Mouse (Mus musculus): ENCODE measurements around the gene Dok1. TPM values are rescaled to one million over a fixed set of nuclear protein-coding genes. Genes with fewer than 3 reads are reported as not detected.

Gene Dok1
- total and polyA plus RNA-seq, 3 experiments, result 18.7 to 22.3 TPM; not detected in 1

GRCm38 (mm10) chr6:83003082-83003481, 30.2 kb downstream of the Dok1 start:
- no peaks in the 10 kb centered on the region for H3K27me3 ChIP-seq (ENCODE audit: control insufficient read depth in 1 of 2, insufficient read depth in 2 of 2, low read length in 2 of 2)
- no peak overlapping the region for H3K27ac ChIP-seq (ENCODE audit: control insufficient read depth, low read depth, low read length)
- TF ChIP-seq POLR2AphosphoS5 (IDR thresholded peaks at IDR 0.05; ENCODE audit: borderline replicate concordance, low read depth, low read length), result no peak
- TF ChIP-seq UBTF (IDR thresholded peaks at IDR 0.05; ENCODE audit: borderline replicate concordance, insufficient read depth, low read depth, low read length), result no peak
- TF ChIP-seq JUND (IDR thresholded peaks at IDR 0.05; ENCODE audit: low read depth, low read length), result no peak
- TF ChIP-seq USF1 (IDR thresholded peaks at IDR 0.05; ENCODE audit: low read depth, low read length), result no peak
- no peak for TF ChIP-seq E2F4 (IDR thresholded peaks at IDR 0.05; ENCODE audit: borderline replicate concordance, low read depth, low read length)
- TF ChIP-seq ELF1 (IDR thresholded peaks at IDR 0.05; ENCODE audit: low read depth, low read length), result no peak
- no peak for TF ChIP-seq MXI1 (IDR thresholded peaks at IDR 0.05; ENCODE audit: low read depth, low read length)
- TF ChIP-seq POLR2AphosphoS2 (IDR thresholded peaks at IDR 0.05; ENCODE audit: low read length), result no peak
- TF ChIP-seq POLR2A (IDR thresholded peaks at IDR 0.05; ENCODE audit: control insufficient read depth in 1 of 2, insufficient read depth in 1 of 2, low read depth in 1 of 2, low read length in 2 of 2, poor library complexity in 1 of 2), result no peak
- TF ChIP-seq MAX (IDR thresholded peaks at IDR 0.05; ENCODE audit: low read length), result no peak
- TF ChIP-seq SIN3A (IDR thresholded peaks at IDR 0.05; ENCODE audit: low read length), result no peak
- TF ChIP-seq RCOR1 (IDR thresholded peaks at IDR 0.05; ENCODE audit: low read depth, low read length), result no peak
- no peak for TF ChIP-seq NRF1 (IDR thresholded peaks at IDR 0.05; ENCODE audit: insufficient read depth, low read depth, low read length, poor library complexity, severe bottlenecking)
- H3K79me2 ChIP-seq (ENCODE audit: control insufficient read depth, insufficient read depth, low read length, poor library complexity), result no peaks in the 10 kb centered on the region
- peaks cover 14 to 24% of the 10 kb centered on the region in 2 experiments for H3K4me1 ChIP-seq (ENCODE audit: control insufficient read depth in 1 of 2, insufficient read depth in 2 of 2, low read length in 2 of 2)
- H3K9me3 ChIP-seq (replicated peaks; ENCODE audit: insufficient read depth, low read length), result no peaks in the 10 kb centered on the region
- peaks cover 0 to 22% of the 10 kb centered on the region in 2 experiments; a peak in 2 of 4 replicates for H3K36me3 ChIP-seq (ENCODE audit: control insufficient read depth in 1 of 2, insufficient read depth in 2 of 2, low read length in 2 of 2)
- no peak overlapping the region for H3K4me3 ChIP-seq (ENCODE audit: control insufficient read depth in 1 of 2, insufficient read depth in 1 of 2, low read depth in 2 of 2, low read length in 2 of 2)
- DNase-seq (ENCODE audit: low read depth, low spot score), result no peak
- no peak overlapping the region for H3K9ac ChIP-seq (ENCODE audit: control insufficient read depth, low read depth, low read length, poor library complexity, severe bottlenecking)

- TF ChIP-seq KAT2A (conservative IDR thresholded peaks at IDR 0.05; ENCODE audit: low read depth, low read length) (no peak), EP300 (IDR thresholded peaks at IDR 0.05; ENCODE audit: low read depth in 1 of 2, low read length in 2 of 2) (no peak), CHD1 (IDR thresholded peaks at IDR 0.05; ENCODE audit: low read depth, low read length) (no peak), MAFK (IDR thresholded peaks at IDR 0.05; ENCODE audit: borderline replicate concordance, low read depth, low read length) (no peak), MEF2A (IDR thresholded peaks at IDR 0.05; ENCODE audit: extremely low read depth, insufficient replicate concordance, low read depth, low read length, poor library complexity, severe bottlenecking) (no peak), GABPA (IDR thresholded peaks at IDR 0.05; ENCODE audit: low read depth, low read length) (no peak), ETS1 (IDR thresholded peaks at IDR 0.05; ENCODE audit: low read depth, low read length) (no peak), RAD21 (IDR thresholded peaks at IDR 0.05; ENCODE audit: low read depth, low read length) (no peak), TCF12 (IDR thresholded peaks at IDR 0.05; ENCODE audit: low read depth, low read length) (no peak), E2F4 (IDR thresholded peaks at IDR 0.05; ENCODE audit: borderline replicate concordance, low read depth, low read length) (no peak), TBP (IDR thresholded peaks at IDR 0.05; ENCODE audit: low read depth, low read length) (no peak), MXI1 (IDR thresholded peaks at IDR 0.05; ENCODE audit: low read depth, low read length) (no peak), JUND (IDR thresholded peaks at IDR 0.05; ENCODE audit: low read depth, low read length) (no peak), ZMIZ1 (IDR thresholded peaks at IDR 0.05; ENCODE audit: low read depth, low read length) (no peak), ZNF384 (IDR thresholded peaks at IDR 0.05; ENCODE audit: low read depth, low read length) (no peak), MAZ (IDR thresholded peaks at IDR 0.05; ENCODE audit: low read depth, low read length) (no peak)
- DNase-seq (ENCODE audit: low read depth, low spot score), result no peak
- H3K27ac ChIP-seq (ENCODE audit: control insufficient read depth, low read depth, low read length), result no peak overlapping the region
- H3K4me3 ChIP-seq (ENCODE audit: control insufficient read depth in 1 of 2, insufficient read depth in 1 of 2, low read depth in 2 of 2, low read length in 2 of 2), result no peak overlapping the region
- peaks cover 10 to 28% of the 10 kb centered on the region in 2 experiments for H3K4me1 ChIP-seq (ENCODE audit: control insufficient read depth in 1 of 2, insufficient read depth in 2 of 2, low read length in 2 of 2)
- H3K9ac ChIP-seq (ENCODE audit: control insufficient read depth, low read depth, low read length, poor library complexity, severe bottlenecking), result no peak overlapping the region
- H3K27me3 ChIP-seq (ENCODE audit: control insufficient read depth in 1 of 2, insufficient read depth in 2 of 2, low read length in 2 of 2), result no peaks in the 10 kb centered on the region
- H3K79me2 ChIP-seq (ENCODE audit: control insufficient read depth, insufficient read depth, low read length, poor library complexity), result no peaks in the 10 kb centered on the region
- peaks cover 0 to 26% of the 10 kb centered on the region in 2 experiments; a peak in 2 of 4 replicates for H3K36me3 ChIP-seq (ENCODE audit: control insufficient read depth in 1 of 2, insufficient read depth in 2 of 2, low read length in 2 of 2)
- no peaks in the 10 kb centered on the region for H3K9me3 ChIP-seq (replicated peaks; ENCODE audit: insufficient read depth, low read length)
These were observed 33.3 kb downstream of the Dok1 start for GRCm38 (mm10) chr6:82999986-83000385.
